Mouse (Mus musculus) midbrain, postnatal 0 days (tissue): ENCODE data around the gene Sphk1. TPM values are rescaled to one million over a fixed set of nuclear protein-coding genes. Genes with fewer than 3 reads are reported as not detected.
A peak's percentile ranks its signal among the peaks of the same experiment; 100 is the strongest.

Source experiments
- ATAC-seq: fragments of 200-750 bp; cut with Nextera tagmentation; 2 replicates; pipeline ENCODE4 v1.8.0; 2017; ENCODE audit warnings: moderate number of reproducible peaks, mild to moderate bottlenecking, moderate TSS enrichment, moderate library complexity; ENCODE audit not compliant: low FRiP score
- DNase-seq: peaks from one replicate; pipeline ENCODE4 v3.0.0-alpha.2; 2015; ENCODE audit warnings: low spot score
- H3K27ac ChIP-seq: fragments of 300-500 bp; sonication (generic); 2 replicates; pipeline ENCODE4 v1.5.1; 2014; ENCODE audit warnings: low read depth, mild to moderate bottlenecking, low read length, mixed read lengths
- H3K27me3 ChIP-seq: fragments of 300-500 bp; sonication (generic); 2 replicates; pipeline ENCODE4 v1.6.1; 2014; ENCODE audit warnings: low read length, control low read depth, mixed read lengths; ENCODE audit not compliant: insufficient read depth
- H3K36me3 ChIP-seq: fragments of 300-500 bp; sonication (generic); 2 replicates; pipeline ENCODE4 v1.6.1; 2014; ENCODE audit warnings: low read length, control low read depth, mixed read lengths; ENCODE audit not compliant: insufficient read depth
- H3K4me1 ChIP-seq: fragments of 300-500 bp; sonication (generic); 2 replicates; pipeline ENCODE4 v1.6.1; 2014; ENCODE audit warnings: mild to moderate bottlenecking, control low read depth, antibody characterized with exemption, low read length, mixed read lengths; ENCODE audit not compliant: insufficient read depth
- H3K4me2 ChIP-seq: fragments of 300-500 bp; sonication (generic); 2 replicates; pipeline ENCODE4 v1.6.1; 2014; ENCODE audit warnings: low read depth, mild to moderate bottlenecking, low read length, mixed read lengths; ENCODE audit not compliant: poor library complexity, severe bottlenecking
- H3K4me3 ChIP-seq: fragments of 300-500 bp; sonication (generic); 2 replicates; pipeline ENCODE4 v1.5.1; 2014; ENCODE audit warnings: low read depth, mild to moderate bottlenecking, low read length, moderate library complexity
- H3K9ac ChIP-seq: fragments of 300-500 bp; sonication (generic); replicated peaks from 2 replicates; pipeline ENCODE4 v1.6.1; 2014; ENCODE audit warnings: mild to moderate bottlenecking, low read length, moderate library complexity, mixed read lengths; ENCODE audit not compliant: poor library complexity, severe bottlenecking
- H3K9me3 ChIP-seq: fragments of 300-500 bp; sonication (generic); 2 replicates; pipeline ENCODE4 v1.6.1; 2016; ENCODE audit warnings: low read length, control low read depth
- CTCF ChIP-seq: IDR thresholded peaks from 2 replicates; pipeline ENCODE4 v1.5.1; 2016; ENCODE audit warnings: antibody characterized with exemption, mild to moderate bottlenecking
- WGBS: fragments of 180-500 bp; shearing (Covaris S2); extraction: QIAGEN DNeasy Blood & Tissue Kit; methylation state at CpG from one replicate; pipeline ENCODE4 v1.1.7; 2014; 5-methylcytosine and 5-hydroxymethylcytosine counted together
- polyA plus RNA-seq: library from polyadenylated mRNA; unstranded; fragments of >200 nt; fragmentation: Nextera tagmentation; extraction: Ambion mirVana; gene quantifications from 2 replicates; pipeline ENCODE4 v1.2.1, GENCODE M21; 2015
- total RNA-seq: library from RNA; depleted of rRNA; stranded (reverse); fragments of >200 nt; gene quantifications from 2 replicates; pipeline ENCODE4 v1.2.3, GENCODE M21; 2014

The Sphk1 gene
- total and polyA plus RNA-seq, 2 experiments from 2014 or later = 9.3 to 12.4 TPM

DNA sequence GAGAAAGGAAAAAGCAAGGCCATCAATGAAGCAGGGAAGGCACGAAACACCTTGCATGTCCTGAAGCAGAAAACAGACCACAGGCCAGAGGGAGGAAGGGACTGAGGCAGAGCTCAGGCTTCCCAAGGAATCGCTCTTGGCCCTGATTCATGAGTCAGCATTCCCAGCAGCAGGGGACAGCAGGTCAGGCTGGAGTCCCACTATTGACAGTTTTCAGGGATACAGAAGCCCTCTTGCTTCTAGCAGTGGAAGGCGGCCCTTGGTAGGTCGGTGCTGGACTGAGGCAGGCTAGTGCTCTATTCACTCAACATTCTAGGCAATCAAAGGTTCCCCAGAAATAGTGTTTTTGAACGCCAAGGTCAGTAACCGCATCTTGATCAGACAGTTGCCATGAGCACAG lies 43.8 kb downstream of the Sphk1 start:
- peaks cover 12% of the 10 kb centered on the region; the same call in 1 of the 2 replicates for H3K4me1 ChIP-seq

DNA sequence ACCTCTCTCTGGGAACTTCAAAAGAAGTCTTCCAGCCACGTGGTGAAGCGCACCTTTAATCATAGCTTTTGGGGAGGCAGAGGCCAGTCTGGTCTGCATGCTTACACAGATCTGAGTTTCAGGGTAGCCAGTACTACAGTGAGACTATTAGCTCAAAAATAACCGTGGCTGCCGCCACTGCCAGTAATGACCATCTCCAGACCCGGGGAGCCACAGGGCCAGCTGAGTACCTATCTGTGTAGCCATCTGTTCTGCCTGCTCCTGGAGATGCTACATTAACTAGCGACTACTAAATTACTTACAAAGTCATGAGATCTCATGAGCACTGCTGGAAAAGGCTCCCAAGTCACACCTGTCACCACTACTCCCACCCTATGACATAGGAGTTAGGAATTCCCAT lies 44.3 kb downstream of the Sphk1 start:
- Histone ChIP-seq H3K27ac (no peak overlapping the region), H3K4me1 (peaks cover 16% of the 10 kb centered on the region; the same call in 1 of the 2 replicates), H3K4me3 (no peak overlapping the region), H3K9me3 (no peaks in the 10 kb centered on the region), H3K27me3 (no peaks in the 10 kb centered on the region), H3K4me2 (no peak overlapping the region), H3K9ac (no peak overlapping the region), H3K36me3 (0 out of 2 replicates have a peak, but pooled peaks cover 4% of the 10 kb centered on the region)
- TF ChIP-seq CTCF = no peak
- WGBS = 65% methylated on average over 6 of the region's 6 CpGs
- DNase-seq (no peak), ATAC-seq (no peak)

More for the DNA sequence above, 43.8 kb downstream of the Sphk1 start:
- no peak for TF ChIP-seq CTCF
- no peak overlapping the region for H3K4me3 ChIP-seq
- H3K4me2 ChIP-seq = no peak overlapping the region
- 59% methylated on average over 6 of the region's 6 CpGs for WGBS
- no peak overlapping the region for H3K9ac ChIP-seq
- no peak for ATAC-seq
- H3K9me3 ChIP-seq = no peaks in the 10 kb centered on the region
- 0 out of 2 replicates have a peak, but pooled peaks cover 4% of the 10 kb centered on the region for H3K36me3 ChIP-seq
- no peak overlapping the region for H3K27ac ChIP-seq
- no peaks in the 10 kb centered on the region for H3K27me3 ChIP-seq
- no peak for DNase-seq

DNA sequence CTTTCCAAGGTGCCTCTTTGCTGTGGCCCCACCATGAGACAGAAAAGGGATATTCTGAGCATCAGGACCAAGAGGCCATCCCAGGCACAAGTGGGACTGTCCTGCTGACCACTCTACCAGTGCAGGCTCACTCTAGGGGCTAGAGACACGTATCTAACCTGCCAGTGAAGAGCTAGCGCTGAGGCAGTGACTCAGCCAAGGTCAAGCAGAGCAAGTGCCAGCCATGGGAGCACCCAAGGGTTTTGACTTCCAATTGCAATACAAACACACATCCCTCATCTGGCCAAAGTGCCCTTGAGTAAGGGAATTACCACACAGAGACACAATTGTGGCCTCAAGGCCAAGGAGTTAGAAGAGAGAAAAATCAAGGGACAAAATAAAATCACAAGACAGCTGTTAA lies 44.7 kb downstream of the Sphk1 start:
- H3K27me3 ChIP-seq = no peaks in the 10 kb centered on the region
- no peak overlapping the region for H3K9ac ChIP-seq
- no peak for ATAC-seq
- peaks cover 16% of the 10 kb centered on the region; the same call in 1 of the 2 replicates for H3K4me1 ChIP-seq
- no peak overlapping the region for H3K27ac ChIP-seq
- H3K4me3 ChIP-seq = no peak overlapping the region
- H3K36me3 ChIP-seq = 0 out of 2 replicates have a peak, but pooled peaks cover 4% of the 10 kb centered on the region
- DNase-seq = no peak
- TF ChIP-seq CTCF = no peak
- WGBS = 86% methylated on average over 2 of the region's 2 CpGs
- H3K4me2 ChIP-seq = no peak overlapping the region
- H3K9me3 ChIP-seq = no peaks in the 10 kb centered on the region

DNA sequence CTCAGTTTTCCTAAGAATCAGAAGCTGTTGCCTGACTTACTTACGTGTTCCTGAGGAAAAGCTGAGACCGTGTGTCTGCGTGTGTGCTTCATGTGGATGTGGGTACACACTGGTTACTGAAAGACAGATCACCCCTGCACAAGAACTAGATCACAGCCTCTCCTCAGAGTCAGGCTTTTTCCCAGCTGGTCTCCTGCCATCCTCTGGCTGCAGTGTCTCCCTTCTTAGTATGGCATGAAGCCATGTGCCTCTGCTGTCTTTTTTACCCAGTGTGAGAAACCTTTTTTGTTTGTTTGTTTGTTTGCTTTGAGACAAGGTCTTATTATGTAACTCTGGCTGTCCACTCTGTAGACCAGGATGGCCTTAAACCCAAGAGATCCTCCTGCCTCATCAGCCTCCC lies 48.6 kb downstream of the Sphk1 start:
- Histone ChIP-seq H3K4me3 (no peak overlapping the region), H3K4me2 (peak overlapping the region; percentile 65), H3K27ac (no peak overlapping the region), H3K9ac (no peak overlapping the region), H3K4me1 (0 out of 2 replicates have a peak, but pooled peaks cover 7% of the 10 kb centered on the region), H3K27me3 (no peaks in the 10 kb centered on the region), H3K36me3 (no peaks in the 10 kb centered on the region), H3K9me3 (no peaks in the 10 kb centered on the region)
- ATAC-seq = no peak
- WGBS = 94% methylated on average over 3 of the region's 3 CpGs
- DNase-seq = peak; percentile 26
- no peak for TF ChIP-seq CTCF

DNA sequence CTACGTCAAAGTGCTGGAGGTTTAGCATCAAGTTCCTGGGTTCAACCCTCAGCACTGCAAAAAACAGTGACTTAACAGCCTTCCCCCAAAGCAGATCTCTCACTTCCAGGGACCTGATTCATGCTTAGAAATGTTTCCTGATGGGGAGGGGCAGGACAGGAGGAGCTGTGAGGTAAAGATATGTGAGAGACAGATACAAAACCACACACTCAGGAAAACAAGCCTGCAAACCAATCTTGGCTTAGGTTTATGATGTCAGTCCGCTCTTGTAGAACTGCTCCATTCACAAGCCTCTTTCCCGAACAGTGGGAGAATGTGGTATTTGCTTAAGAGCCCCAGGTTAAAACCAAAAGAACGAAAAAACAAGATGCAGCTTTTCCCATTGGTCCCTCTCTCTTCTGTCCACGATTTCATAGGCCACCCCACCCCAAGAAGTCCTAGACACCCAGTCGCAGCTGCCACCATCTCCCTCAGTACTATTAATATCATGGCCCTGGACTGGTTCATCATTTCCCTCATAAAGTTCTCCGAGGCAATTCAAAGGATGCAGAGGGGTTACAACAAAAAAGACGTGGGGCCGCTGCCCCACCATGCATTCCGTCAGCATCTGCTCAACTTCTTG lies 49.4 kb downstream of the Sphk1 start:
- TF ChIP-seq CTCF = no peak
- WGBS = 16% methylated on average over 10 of the region's 10 CpGs
- peak overlapping the region; percentile 99 for H3K9ac ChIP-seq
- H3K27ac ChIP-seq = peak overlapping the region; percentile 87
- no peaks in the 10 kb centered on the region for H3K36me3 ChIP-seq
- H3K27me3 ChIP-seq = no peaks in the 10 kb centered on the region
- DNase-seq (no peak), ATAC-seq (no peak)
- peak overlapping the region; percentile 88 for H3K4me3 ChIP-seq
- H3K4me1 ChIP-seq = 0 out of 2 replicates have a peak, but pooled peaks cover 7% of the 10 kb centered on the region
- H3K4me2 ChIP-seq = peak overlapping the region; percentile 65
- no peaks in the 10 kb centered on the region for H3K9me3 ChIP-seq

DNA sequence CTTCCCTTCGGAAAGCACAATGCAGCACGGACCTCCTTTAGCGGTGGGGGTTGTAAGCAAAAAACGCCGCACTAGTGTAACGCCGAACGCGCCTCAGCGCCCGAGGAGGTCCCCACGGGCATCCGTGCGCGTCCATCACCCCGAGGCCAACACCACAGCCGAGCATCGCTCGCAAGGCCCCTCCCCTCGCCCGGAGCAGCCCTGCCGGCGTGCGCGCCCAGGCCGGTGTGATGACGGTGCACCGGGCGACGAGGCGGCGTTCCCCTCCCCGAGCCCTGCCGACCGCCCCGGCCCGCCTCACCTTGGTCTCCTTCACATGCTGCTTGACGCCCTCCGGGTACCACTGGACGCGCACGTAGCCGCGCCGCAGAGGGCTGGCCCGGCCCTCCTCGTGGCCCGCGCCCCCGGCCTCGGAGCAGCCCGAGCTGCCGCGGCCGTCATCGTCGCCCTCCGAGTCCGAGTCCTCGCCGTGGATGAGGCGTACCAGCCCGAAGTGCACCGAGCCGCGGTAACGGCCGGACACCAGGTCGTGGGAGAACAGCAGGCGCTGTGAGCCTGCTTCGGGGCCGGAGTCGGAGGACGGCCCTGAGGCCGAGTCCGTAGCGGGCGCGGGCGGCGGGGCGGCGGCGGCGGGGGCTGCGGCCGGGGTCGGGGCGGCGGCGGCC lies 50.1 kb downstream of the Sphk1 start:
- WGBS = under 1% methylated on average over 60 of the region's 91 CpGs
- Histone ChIP-seq H3K4me3 (peak overlapping the region; percentile 88), H3K4me1 (0 out of 2 replicates have a peak, but pooled peaks cover 7% of the 10 kb centered on the region), H3K9me3 (no peaks in the 10 kb centered on the region), H3K4me2 (peak overlapping the region; percentile 65), H3K9ac (peak overlapping the region; percentile 99), H3K27me3 (no peaks in the 10 kb centered on the region), H3K36me3 (no peaks in the 10 kb centered on the region), H3K27ac (peak overlapping the region; percentile 87)
- TF ChIP-seq CTCF = no peak
- ATAC-seq (peak; percentile 70), DNase-seq (peak; percentile 36)
